Mouse (Mus musculus) lung, embryonic 14.5 days (tissue): ENCODE data around the gene Sirt4. TPM values are rescaled to one million over a fixed set of nuclear protein-coding genes. Genes with fewer than 3 reads are reported as not detected.
"Not testable (repeated sequence)": the region's sequence is repeated elsewhere in the genome, so short reads cannot be mapped to it uniquely, and the experiment has no call there.

ENCODE experiments used
- ATAC-seq: fragments of 200-750 bp; cut with Nextera tagmentation; 2 replicates; pipeline ENCODE4 v1.8.0; 2017; ENCODE audit warnings: mild to moderate bottlenecking, moderate TSS enrichment, moderate library complexity; ENCODE audit not compliant: insufficient read depth
- DNase-seq: peaks from one replicate; pipeline ENCODE4 v3.0.0-alpha.2; 2015
- H3K27ac ChIP-seq: fragments of 300-500 bp; sonication (generic); 2 replicates; pipeline ENCODE4 v1.5.1; 2014; ENCODE audit warnings: low read depth, mild to moderate bottlenecking, moderate library complexity
- H3K27me3 ChIP-seq: fragments of 300-500 bp; sonication (generic); 2 replicates; pipeline ENCODE4 v1.6.1; 2014; ENCODE audit warnings: low read length, control low read depth; ENCODE audit not compliant: insufficient read depth
- H3K36me3 ChIP-seq: fragments of 300-500 bp; sonication (generic); 2 replicates; pipeline ENCODE4 v1.6.1; 2014; ENCODE audit warnings: control low read depth; ENCODE audit not compliant: insufficient read depth
- H3K4me1 ChIP-seq: fragments of 300-500 bp; sonication (generic); 2 replicates; pipeline ENCODE4 v1.6.1; 2014; ENCODE audit warnings: antibody characterized with exemption, control low read depth; ENCODE audit not compliant: insufficient read depth
- H3K4me2 ChIP-seq: fragments of 300-500 bp; sonication (generic); 2 replicates; pipeline ENCODE4 v1.6.1; 2014; ENCODE audit warnings: mild to moderate bottlenecking
- H3K4me3 ChIP-seq: fragments of 300-500 bp; sonication (generic); 2 replicates; pipeline ENCODE4 v1.5.1; 2014; ENCODE audit warnings: low read depth, low read length
- H3K9ac ChIP-seq: fragments of 300-500 bp; sonication (generic); 2 replicates; pipeline ENCODE4 v1.6.1; 2014
- H3K9me3 ChIP-seq: fragments of 300-500 bp; sonication (generic); 2 replicates; pipeline ENCODE4 v1.6.1; 2016; ENCODE audit warnings: low read depth, low read length, control low read depth
- CTCF ChIP-seq: IDR thresholded peaks from 2 replicates; pipeline ENCODE4 v1.5.1; 2016; ENCODE audit warnings: antibody characterized with exemption, low read depth
- whole genome bisulfite sequencing: fragments of 180-500 bp; shearing (Covaris S2); extraction: QIAGEN DNeasy Blood & Tissue Kit; methylation state at CpG from one replicate; pipeline ENCODE4 v1.1.7; 2014; 5-methylcytosine and 5-hydroxymethylcytosine counted together
- polyA plus RNA-seq: library from polyadenylated mRNA; unstranded; fragments of >200 nt; fragmentation: Nextera tagmentation; extraction: Ambion mirVana; gene quantifications from 2 replicates; pipeline ENCODE4 v1.2.1, GENCODE M21; 2014

Sirt4 gene
- polyA plus RNA-seq, 1 experiment from 2014 or later, result 23.9 TPM

DNA sequence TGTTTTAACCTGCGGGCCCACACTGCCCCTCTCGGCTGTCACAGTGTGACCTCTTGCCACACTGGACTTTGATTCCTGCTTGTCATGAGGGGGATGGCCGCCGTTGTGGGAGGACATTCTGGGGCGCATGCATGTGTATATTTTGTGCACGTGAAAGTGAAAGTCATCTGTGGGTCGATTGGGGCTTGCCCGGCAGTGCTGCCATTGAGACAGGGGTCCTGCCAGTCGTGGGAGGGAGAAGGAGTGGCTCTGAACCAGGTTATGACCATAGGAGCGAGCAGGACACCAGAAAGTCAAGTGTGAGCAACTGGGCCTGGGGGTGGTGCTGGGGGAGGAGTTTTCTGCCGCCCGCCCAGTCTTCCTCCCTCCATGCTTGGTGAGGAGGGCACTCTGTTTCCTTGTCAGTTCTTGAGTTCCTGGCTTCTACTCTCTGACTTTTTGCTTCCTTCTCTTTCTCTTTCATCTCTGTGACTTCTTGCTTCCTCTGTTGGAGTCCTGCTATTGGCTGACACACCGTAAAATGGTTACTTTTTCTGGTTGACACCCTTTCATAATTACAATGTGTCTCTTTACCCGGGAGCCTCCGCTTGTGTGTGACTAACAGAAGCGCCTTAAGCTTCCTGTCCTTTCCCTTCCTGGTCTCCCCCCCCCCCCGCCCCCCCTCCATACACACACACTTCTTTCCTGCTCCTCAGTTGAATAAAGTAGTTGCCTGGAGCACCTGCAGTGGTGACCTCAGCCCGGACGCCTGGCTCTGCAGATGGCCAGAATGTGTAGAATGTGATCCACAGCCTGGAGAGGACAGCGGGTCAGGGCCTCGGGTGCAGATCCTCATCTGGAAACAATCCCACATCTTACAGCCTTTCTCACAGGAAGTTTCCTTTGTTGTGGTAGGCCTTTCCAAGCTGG, 37.3 kb upstream of the Sirt4 start:
- Histone ChIP-seq H3K27me3 (no peaks in the 10 kb centered on the region), H3K4me2 (peak overlapping the region; percentile 35), H3K27ac (peak overlapping the region; percentile 78), H3K9me3 (no peaks in the 10 kb centered on the region), H3K4me1 (peaks cover 24% of the 10 kb centered on the region), H3K4me3 (no peak overlapping the region), H3K9ac (no peak overlapping the region), H3K36me3 (0 out of 2 replicates have a peak, but pooled peaks cover 8% of the 10 kb centered on the region)
- peak; percentile 68 for DNase-seq
- WGBS, result 37% methylated on average over 21 of the region's 21 CpGs
- TF ChIP-seq CTCF, result no peak
- ATAC-seq, result no peak

DNA sequence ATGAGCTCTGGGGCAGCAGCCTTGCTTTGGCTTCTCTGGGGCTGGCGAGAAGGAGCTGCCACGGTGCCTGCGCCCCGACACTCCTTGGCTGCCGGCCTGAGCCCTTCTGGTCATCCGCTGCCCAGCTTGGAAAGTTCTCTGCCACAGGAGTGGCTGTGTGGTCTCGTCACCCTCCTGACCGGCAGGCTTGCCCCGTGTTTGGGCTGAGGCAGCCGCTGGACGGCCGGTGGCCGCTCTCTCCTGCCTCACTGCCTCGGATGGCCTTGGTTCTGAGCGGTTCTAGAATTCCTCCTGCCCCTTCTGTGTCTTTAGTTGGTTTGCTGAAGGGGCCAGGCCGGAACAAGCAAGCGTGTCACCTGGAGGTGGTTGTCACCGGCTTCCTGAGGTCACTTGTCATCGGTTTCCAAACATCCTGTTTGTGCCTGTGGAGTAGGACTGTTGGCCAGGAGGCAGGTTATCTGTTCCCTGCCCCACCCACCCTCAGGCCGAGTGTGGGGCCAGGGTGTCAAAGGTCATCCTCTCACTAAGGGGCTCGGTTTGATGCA, 35.9 kb upstream of the Sirt4 start:
- 43% methylated on average over 21 of the region's 21 CpGs for WGBS
- DNase-seq (no peak), ATAC-seq (no peak)
- Histone ChIP-seq H3K27me3 (no peaks in the 10 kb centered on the region), H3K36me3 (0 out of 2 replicates have a peak, but pooled peaks cover 8% of the 10 kb centered on the region), H3K9me3 (no peaks in the 10 kb centered on the region), H3K4me1 (peaks cover 22% of the 10 kb centered on the region), H3K9ac (no peak overlapping the region), H3K4me3 (no peak overlapping the region), H3K4me2 (peak overlapping the region; percentile 27), H3K27ac (peak overlapping the region; percentile 78)
- TF ChIP-seq CTCF, result no peak

DNA sequence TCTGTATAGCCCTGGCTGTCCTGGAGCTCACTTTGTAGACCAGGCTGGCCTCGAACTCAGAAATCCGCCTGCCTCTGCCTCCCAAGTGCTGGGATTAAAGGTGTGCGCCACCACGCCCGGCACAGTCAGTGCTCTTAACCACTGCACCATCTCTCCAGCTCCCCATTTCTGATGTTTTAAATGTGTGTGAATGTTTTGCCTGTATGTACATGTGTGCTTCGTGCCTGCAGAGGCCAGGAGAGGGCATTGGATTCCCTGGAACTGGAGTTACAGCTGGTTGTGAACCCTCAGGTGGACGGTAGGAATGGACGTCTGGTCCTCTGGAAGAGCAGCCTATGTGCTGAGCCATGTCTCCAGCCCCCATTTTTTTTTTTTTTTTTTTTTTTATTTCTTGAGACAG, 33.7 kb upstream of the Sirt4 start:
- not testable (repeated sequence) for H3K9ac ChIP-seq, H3K27me3 ChIP-seq, H3K27ac ChIP-seq, H3K4me2 ChIP-seq, DNase-seq, ATAC-seq, H3K9me3 ChIP-seq, H3K4me3 ChIP-seq
- Histone ChIP-seq H3K4me1 (peaks cover 19% of the 10 kb centered on the region), H3K36me3 (0 out of 2 replicates have a peak, but pooled peaks cover 14% of the 10 kb centered on the region)
- 94% methylated on average over 6 of the region's 8 CpGs for WGBS

DNA sequence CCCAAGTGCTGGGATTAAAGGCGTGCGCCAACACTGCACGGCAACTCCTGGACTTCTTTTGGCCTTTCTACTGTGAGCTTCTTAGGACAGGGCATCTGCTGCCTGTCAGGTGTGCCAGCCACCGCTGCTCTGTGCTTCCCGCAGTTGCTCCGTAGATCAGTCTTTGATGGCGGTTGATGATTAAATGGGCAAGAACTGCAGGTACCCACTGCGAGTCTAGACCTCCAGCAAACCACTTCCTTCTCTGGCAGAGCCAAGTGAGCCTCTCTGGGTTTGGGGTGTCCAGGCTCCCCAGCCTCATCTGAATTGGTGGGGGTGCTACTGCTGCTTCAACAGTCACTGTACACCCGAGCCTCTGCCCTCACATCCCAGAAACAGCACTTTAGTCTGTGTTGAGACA, 33.0 kb upstream of the Sirt4 start:
- WGBS, result 88% methylated on average over 9 of the region's 9 CpGs
- Histone ChIP-seq H3K9me3 (no peaks in the 10 kb centered on the region), H3K4me2 (no peak overlapping the region), H3K27ac (no peak overlapping the region), H3K9ac (no peak overlapping the region), H3K36me3 (0 out of 2 replicates have a peak, but pooled peaks cover 15% of the 10 kb centered on the region), H3K27me3 (no peaks in the 10 kb centered on the region), H3K4me1 (peaks cover 14% of the 10 kb centered on the region), H3K4me3 (no peak overlapping the region)
- ATAC-seq (no peak), DNase-seq (no peak)
- TF ChIP-seq CTCF, result no peak

DNA sequence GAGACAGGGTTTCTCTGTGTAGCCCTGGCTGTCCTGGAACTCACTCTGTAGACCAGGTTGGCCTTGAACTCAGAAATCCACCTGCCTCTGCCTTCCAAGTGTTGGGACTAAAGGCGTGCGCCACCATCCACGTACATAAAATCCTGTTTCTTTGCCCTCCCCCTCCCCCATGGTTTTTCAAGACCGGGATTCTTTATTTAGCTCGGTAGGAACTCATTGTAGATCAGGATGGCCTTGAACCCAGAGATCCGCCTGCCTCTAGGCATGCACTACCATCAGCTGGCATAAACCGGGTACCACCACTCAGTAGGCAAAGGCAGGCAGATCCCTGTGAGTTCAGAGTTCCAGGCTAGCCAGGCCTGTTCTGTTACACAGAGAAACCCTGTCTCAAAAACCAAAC, 32.4 kb upstream of the Sirt4 start:
- ATAC-seq, result no peak
- WGBS, result 79% methylated on average over 7 of the region's 7 CpGs
- Histone ChIP-seq H3K9ac (no peak overlapping the region), H3K36me3 (0 out of 2 replicates have a peak, but pooled peaks cover 15% of the 10 kb centered on the region), H3K27me3 (no peaks in the 10 kb centered on the region), H3K4me3 (no peak overlapping the region), H3K9me3 (no peaks in the 10 kb centered on the region), H3K4me2 (0 out of 2 replicates have a peak overlapping the region, but pooled peaks have one; percentile 55), H3K4me1 (peaks cover 14% of the 10 kb centered on the region), H3K27ac (peak overlapping the region; percentile 96; the same call in 1 of the 2 replicates)
- TF ChIP-seq CTCF, result no peak
- DNase-seq, result no peak

DNA sequence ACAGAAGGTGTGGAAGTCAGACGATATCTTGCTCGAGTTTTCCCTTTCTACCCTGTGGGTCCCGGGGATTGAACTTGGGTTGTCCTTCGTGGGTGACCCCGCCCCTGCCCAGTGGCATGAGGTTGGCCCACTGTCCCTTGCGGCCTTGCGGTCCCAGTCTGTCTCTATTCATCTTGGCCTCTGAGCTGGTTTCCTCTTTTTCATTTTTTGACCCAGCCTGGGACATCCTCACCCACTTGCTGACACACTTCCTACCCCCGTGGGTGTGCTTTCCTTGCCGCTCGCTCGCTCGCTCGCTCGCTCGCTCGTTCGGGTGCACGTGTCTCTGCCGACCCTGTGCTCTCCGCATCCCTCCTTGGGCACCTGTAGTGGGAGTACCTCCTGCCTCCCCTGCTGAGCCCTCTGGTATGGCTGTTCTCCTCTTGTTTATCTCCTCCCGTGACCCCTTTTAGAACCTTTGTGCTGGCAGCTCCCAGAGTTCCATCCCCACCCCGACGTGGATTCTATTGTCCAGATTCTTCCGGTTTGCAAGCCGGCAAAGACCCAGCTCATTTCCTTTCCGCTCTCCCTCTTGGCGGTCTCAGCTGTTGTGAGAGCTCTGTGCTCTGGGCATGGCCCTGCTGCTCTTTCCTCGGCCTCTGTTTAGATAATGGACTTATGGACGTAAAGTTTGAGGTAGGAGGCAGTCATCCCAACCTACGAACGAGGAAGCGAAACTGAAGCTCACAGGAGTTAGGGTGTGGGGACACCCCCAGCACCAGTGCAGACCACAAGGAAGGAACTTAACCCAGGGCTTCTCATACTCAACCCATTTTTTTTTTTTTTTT, 31.8 kb upstream of the Sirt4 start:
- no peak for TF ChIP-seq CTCF
- ATAC-seq (no peak), DNase-seq (peak; percentile 66)
- no peaks in the 10 kb centered on the region for H3K27me3 ChIP-seq
- H3K27ac ChIP-seq, result peak overlapping the region; percentile 96
- 0 out of 2 replicates have a peak overlapping the region, but pooled peaks have one; percentile 6 for H3K4me3 ChIP-seq
- no peaks in the 10 kb centered on the region for H3K9me3 ChIP-seq
- H3K4me2 ChIP-seq, result peak overlapping the region; percentile 55
- H3K36me3 ChIP-seq, result 0 out of 2 replicates have a peak, but pooled peaks cover 15% of the 10 kb centered on the region
- no peak overlapping the region for H3K9ac ChIP-seq
- H3K4me1 ChIP-seq, result peaks cover 14% of the 10 kb centered on the region
- 73% methylated on average over 32 of the region's 32 CpGs for WGBS
